Mouse (Mus musculus) heart, adult 2 months (tissue): ENCODE data around the gene Arel1. TPM values are rescaled to one million over a fixed set of nuclear protein-coding genes. Genes with fewer than 3 reads are reported as not detected.

Experiments
- DNase-seq, 2 experiments: peaks; one replicate each; pipeline ENCODE4 v3.0.0; 2021
- H3K27ac ChIP-seq: fragments of 200-600 bp; 2 replicates; pipeline ENCODE4 v1.8.1; 2022
- H3K27me3 ChIP-seq: fragments of 200-500 bp; 2 replicates; pipeline ENCODE4 v1.6.1; 2012; ENCODE audit warnings: mild to moderate bottlenecking, low read length, inconsistent platforms, mixed read lengths; ENCODE audit not compliant: control insufficient read depth, insufficient read depth
- H3K36me3 ChIP-seq: fragments of 200-500 bp; 2 replicates; pipeline ENCODE4 v1.6.1; 2012; ENCODE audit warnings: low read length, inconsistent platforms; ENCODE audit not compliant: control insufficient read depth, insufficient read depth
- H3K4me1 ChIP-seq: fragments of 200-500 bp; 2 replicates; pipeline ENCODE4 v1.6.1; 2011; ENCODE audit warnings: low read length; ENCODE audit not compliant: control insufficient read depth, insufficient read depth
- H3K4me3 ChIP-seq: fragments of 200-600 bp; 2 replicates; pipeline ENCODE4 v1.8.1; 2022
- H3K79me2 ChIP-seq: fragments of 200-500 bp; replicated peaks from 2 replicates; pipeline ENCODE4 v1.6.1; 2012; ENCODE audit warnings: mild to moderate bottlenecking, inconsistent platforms, low read length, moderate library complexity, mixed read lengths; ENCODE audit not compliant: control insufficient read depth, insufficient read depth
- H3K9ac ChIP-seq: fragments of 200-500 bp; 2 replicates; pipeline ENCODE4 v1.6.1; 2012; ENCODE audit warnings: low read depth, mild to moderate bottlenecking, control low read depth, inconsistent platforms, low read length, mixed read lengths
- CTCF ChIP-seq: fragments of 200-600 bp; IDR thresholded peaks from 2 replicates; pipeline ENCODE4 v1.8.1; 2022; ENCODE audit warnings: antibody characterized with exemption, mild to moderate bottlenecking, moderate library complexity
- EP300 ChIP-seq: fragments of 200-500 bp; IDR thresholded peaks from 2 replicates; pipeline ENCODE4 v1.6.1; 2011; ENCODE audit warnings: low read depth, low read length, control low read depth; ENCODE audit not compliant: insufficient read depth
- POLR2A ChIP-seq: fragments of 200-500 bp; IDR thresholded peaks from 2 replicates; pipeline ENCODE4 v1.6.1; 2011; ENCODE audit warnings: mild to moderate bottlenecking, low read depth, low read length, control low read depth; ENCODE audit not compliant: insufficient read depth
- whole genome bisulfite sequencing: fragments of 180-500 bp; shearing (Covaris S2); methylation state at CpG from one replicate; pipeline ENCODE4 v1.1.7; 2018; 5-methylcytosine and 5-hydroxymethylcytosine counted together
- intact Hi-C: fragments of 180-260 bp; cut with DNase I; formaldehyde crosslinking; loops from one replicate; pipeline ENCODE4 v1.15.1; 2025
- polyA plus RNA-seq: library from polyadenylated mRNA; depleted of rRNA; stranded (reverse); fragments of >200 nt; gene quantifications from 2 replicates; pipeline ENCODE4 v1.2.3, GENCODE M21; 2012
- total RNA-seq, 2 experiments: library from RNA; stranded (reverse); gene quantifications; 2 replicates each; pipeline ENCODE4 v1.2.3; 2021

Arel1 gene
- total and polyA plus RNA-seq, 3 experiments: 29.5 to 45.2 (median 34.9) TPM

GRCm38 (mm10) chr12:84907627-84908480 lies 62.8 kb downstream of the Arel1 start:
- Histone ChIP-seq H3K36me3 (no peaks in the 10 kb centered on the region), H3K4me1 (peaks cover 8% of the 10 kb centered on the region), H3K9ac (no peak overlapping the region), H3K79me2 (no peaks in the 10 kb centered on the region), H3K4me3 (no peak overlapping the region), H3K27ac (peak overlapping the region; percentile 28; the same call in 1 of the 2 replicates), H3K27me3 (no peaks in the 10 kb centered on the region)
- peak; percentile 57 to 75 for DNase-seq
- TF ChIP-seq CTCF: 0 out of 2 replicates have a peak, but pooled peaks have one; percentile 7
- TF ChIP-seq EP300: no peak
- intact Hi-C loops: no loop called here
- 24% methylated on average over 10 of the region's 10 CpGs for WGBS

DNA sequence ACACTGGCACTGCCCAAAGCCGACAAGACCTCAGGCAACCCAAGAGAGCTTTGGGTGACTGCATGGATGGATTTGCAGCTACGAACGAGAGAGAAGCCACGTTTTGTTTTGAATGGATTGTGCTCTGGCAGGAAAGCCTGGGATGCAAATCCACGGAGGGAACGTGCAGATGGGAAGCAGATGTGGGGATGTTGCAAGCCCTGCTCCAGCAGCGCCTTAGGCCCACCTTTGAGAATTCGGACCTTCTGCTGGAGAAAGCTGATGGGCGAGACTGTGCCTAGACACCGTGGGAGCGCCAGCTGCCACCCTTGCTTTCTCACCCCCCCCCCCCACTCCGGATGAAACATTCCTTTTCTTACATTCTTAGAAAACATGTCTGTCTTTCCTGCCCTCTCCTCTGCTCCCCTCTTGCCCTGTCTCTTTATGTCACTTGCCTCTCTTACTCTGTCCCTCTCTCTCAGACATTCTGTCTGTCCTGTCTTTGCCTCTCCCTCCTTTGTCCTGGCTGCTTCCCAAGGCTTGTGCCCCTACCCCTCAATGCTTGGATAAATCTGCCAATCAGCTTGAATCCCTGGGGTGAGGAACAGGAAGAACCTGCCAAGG lies 63.6 kb downstream of the Arel1 start:
- no peaks in the 10 kb centered on the region for H3K27me3 ChIP-seq
- H3K9ac ChIP-seq: no peak overlapping the region
- peaks cover 8% of the 10 kb centered on the region for H3K4me1 ChIP-seq
- intact Hi-C loops: no loop called here
- H3K27ac ChIP-seq: peak overlapping the region; percentile 28; the same call in 1 of the 2 replicates
- WGBS: 60% methylated on average over 12 of the region's 12 CpGs
- no peaks in the 10 kb centered on the region for H3K79me2 ChIP-seq
- peak; percentile 47 to 56 for DNase-seq
- H3K4me3 ChIP-seq: no peak overlapping the region
- TF ChIP-seq CTCF (no peak), EP300 (0 out of 2 replicates have a peak, but pooled peaks have one; percentile 32)
- no peaks in the 10 kb centered on the region for H3K36me3 ChIP-seq

DNA sequence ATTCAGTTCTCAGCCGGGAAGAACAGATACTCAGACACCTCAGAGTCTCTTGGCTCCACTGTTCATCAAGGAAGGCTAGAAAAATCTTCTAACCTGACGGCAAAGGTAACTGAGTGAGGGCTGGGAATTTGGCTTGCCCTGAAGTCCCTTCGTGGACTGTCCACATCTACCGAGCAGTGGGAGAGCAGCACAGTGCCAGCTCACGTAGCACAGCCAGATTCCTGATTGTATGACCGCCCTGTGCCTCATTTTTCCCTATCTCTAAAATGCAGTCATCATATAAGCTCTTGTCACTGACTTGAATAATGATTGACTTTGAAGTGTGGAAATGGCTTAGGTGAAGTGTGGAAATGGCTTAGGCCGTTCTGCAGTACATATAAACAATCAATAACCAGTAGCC lies 66.3 kb downstream of the Arel1 start:
- intact Hi-C loops: no loop called here
- WGBS: 79% methylated on average over 7 of the region's 7 CpGs

GRCm38 (mm10) chr12:84900317-84900716 lies 70.4 kb downstream of the Arel1 start:
- Histone ChIP-seq H3K27ac (no peak overlapping the region), H3K36me3 (no peaks in the 10 kb centered on the region), H3K4me1 (no peaks in the 10 kb centered on the region), H3K79me2 (no peaks in the 10 kb centered on the region), H3K4me3 (no peak overlapping the region), H3K9ac (no peak overlapping the region), H3K27me3 (no peaks in the 10 kb centered on the region)
- intact Hi-C loops: no loop called here
- 68% methylated on average over 7 of the region's 7 CpGs for WGBS
- TF ChIP-seq POLR2A (no peak), CTCF (no peak), EP300 (no peak)
- DNase-seq: no peak

More for the DNA sequence above, 66.3 kb downstream of the Arel1 start:
- Histone ChIP-seq H3K27ac (no peak overlapping the region), H3K4me1 (peaks cover 8% of the 10 kb centered on the region), H3K27me3 (no peaks in the 10 kb centered on the region), H3K4me3 (no peak overlapping the region), H3K79me2 (no peaks in the 10 kb centered on the region), H3K9ac (no peak overlapping the region), H3K36me3 (no peaks in the 10 kb centered on the region)
- DNase-seq: no peak
- TF ChIP-seq POLR2A: no peak
- TF ChIP-seq CTCF: no peak
- no peak for TF ChIP-seq EP300

DNA sequence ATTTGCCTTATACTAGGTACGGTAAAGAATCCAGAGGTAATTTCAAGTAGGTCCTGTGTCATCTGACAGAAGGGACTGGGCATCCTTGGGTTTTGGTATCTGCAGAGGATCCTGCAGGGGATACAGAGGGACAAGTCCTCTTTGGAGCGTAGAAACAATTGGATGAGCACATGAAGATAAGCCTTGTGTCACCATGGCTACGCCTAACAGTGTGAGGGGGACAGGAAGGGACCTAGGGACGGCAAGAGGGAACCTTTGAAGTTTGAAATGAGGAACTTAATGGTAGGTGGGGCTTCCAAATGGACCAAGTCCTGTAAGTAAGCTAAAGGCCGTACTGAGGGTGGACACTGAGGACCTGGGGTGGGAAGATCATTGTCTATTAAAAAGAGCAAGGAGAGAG lies 73.4 kb downstream of the Arel1 start:
- no peak overlapping the region for H3K9ac ChIP-seq
- TF ChIP-seq CTCF (no peak), POLR2A (no peak), EP300 (no peak)
- no peak for DNase-seq
- WGBS: 76% methylated on average over 5 of the region's 5 CpGs
- no peaks in the 10 kb centered on the region for H3K27me3 ChIP-seq
- H3K27ac ChIP-seq: no peak overlapping the region
- H3K4me1 ChIP-seq: no peaks in the 10 kb centered on the region; the same call in 1 of the 2 replicates
- intact Hi-C loops: no loop called here
- no peaks in the 10 kb centered on the region for H3K79me2 ChIP-seq
- no peak overlapping the region for H3K4me3 ChIP-seq
- H3K36me3 ChIP-seq: no peaks in the 10 kb centered on the region

DNA sequence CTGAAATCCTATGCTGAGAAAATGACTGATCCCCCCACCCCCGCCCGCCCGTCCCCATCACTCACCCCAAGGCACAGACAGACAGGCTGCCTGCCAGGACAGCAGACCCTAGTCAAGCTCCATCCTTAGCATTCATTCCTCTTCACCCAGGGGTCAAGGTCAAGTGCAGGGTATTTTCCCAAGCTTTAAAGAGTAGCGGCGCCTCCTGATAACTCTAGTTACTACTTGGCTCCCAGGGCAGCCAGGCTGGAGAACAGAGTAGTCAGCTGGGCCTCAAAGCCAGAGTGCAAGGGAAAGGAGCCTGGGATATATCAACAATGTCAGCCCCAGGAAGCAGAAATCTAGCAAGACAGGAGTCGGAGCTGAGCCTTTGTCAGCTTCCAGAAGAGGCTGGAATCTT lies 74.5 kb downstream of the Arel1 start:
- H3K9ac ChIP-seq: no peak overlapping the region
- no peak overlapping the region for H3K4me3 ChIP-seq
- peak in 1 of 2 experiments; percentile 18 for DNase-seq
- H3K79me2 ChIP-seq: no peaks in the 10 kb centered on the region
- H3K27ac ChIP-seq: no peak overlapping the region
- no peak for TF ChIP-seq POLR2A
- TF ChIP-seq EP300: no peak
- TF ChIP-seq CTCF: no peak
- no peaks in the 10 kb centered on the region for H3K36me3 ChIP-seq
- 56% methylated on average over 6 of the region's 6 CpGs for WGBS
- H3K4me1 ChIP-seq: no peaks in the 10 kb centered on the region; the same call in 1 of the 2 replicates
- no peaks in the 10 kb centered on the region for H3K27me3 ChIP-seq
- intact Hi-C loops: no loop called here
